Mouse (Mus musculus) cerebellum, adult 9-11 months (tissue): ENCODE results near the gene Cdc34.
A peak's percentile ranks its signal among the peaks of the same experiment; 100 is the strongest.

ENCODE experiments used
- DNase-seq: peaks from one replicate; pipeline ENCODE4 v3.0.0; 2022

Gene Cdc34

GRCm38 (mm10) chr10:79671396-79672087 is 10.5 kb upstream of the Cdc34 start:
- peak; percentile 45 for DNase-seq

- peak; percentile 44 for DNase-seq
Measured at GRCm38 (mm10) chr10:79672088-79672455, 9.9 kb upstream of the Cdc34 start.

- peak; percentile 44 for DNase-seq
Measured at GRCm38 (mm10) chr10:79673054-79673453, 8.9 kb upstream of the Cdc34 start.

- DNase-seq = peak; percentile 49
Measured at GRCm38 (mm10) chr10:79675346-79676035, 6.5 kb upstream of the Cdc34 start.

- peak; percentile 79 for DNase-seq
Measured at GRCm38 (mm10) chr10:79680606-79681495, 1.1 kb upstream of the Cdc34 start.

GRCm38 (mm10) chr10:79682551-79682915 is 538 bp downstream of the Cdc34 start:
- DNase-seq = peak; percentile 81

- DNase-seq = peak; percentile 82
Measured at GRCm38 (mm10) chr10:79682916-79683582, 1.1 kb downstream of the Cdc34 start.

GRCm38 (mm10) chr10:79683726-79684640 is 2.0 kb downstream of the Cdc34 start:
- no peak for DNase-seq

GRCm38 (mm10) chr10:79684770-79685600 is 3.0 kb downstream of the Cdc34 start:
- no peak for DNase-seq

- DNase-seq = no peak
Measured at GRCm38 (mm10) chr10:79686219-79686618, 4.2 kb downstream of the Cdc34 start.

GRCm38 (mm10) chr10:79686691-79687090 is 4.7 kb downstream of the Cdc34 start:
- DNase-seq = no peak

- no peak for DNase-seq
Measured at GRCm38 (mm10) chr10:79687513-79687912, 5.5 kb downstream of the Cdc34 start.

GRCm38 (mm10) chr10:79688720-79689119 is 6.7 kb downstream of the Cdc34 start, which contains the start of gene Gzmm:
Gene Gzmm (plus strand): TSS chr10:79689020.
- DNase-seq = no peak

- no peak for DNase-seq
Measured at GRCm38 (mm10) chr10:79689178-79689577, 7.2 kb downstream of the Cdc34 start.

GRCm38 (mm10) chr10:79691986-79692548 is 10.1 kb downstream of the Cdc34 start:
- no peak for DNase-seq

GRCm38 (mm10) chr10:79693580-79694378 is 11.8 kb downstream of the Cdc34 start:
- peak; percentile 56 for DNase-seq

GRCm38 (mm10) chr10:79694379-79694655 is 12.3 kb downstream of the Cdc34 start:
- peak; percentile 66 for DNase-seq

GRCm38 (mm10) chr10:79695231-79696128 is 13.5 kb downstream of the Cdc34 start:
- DNase-seq = peak; percentile 87
